Mouse (Mus musculus) left cerebral cortex, postnatal 25 days (tissue): Measurements from ENCODE around the gene Mettl16. TPM values are rescaled to one million over a fixed set of nuclear protein-coding genes. Genes with fewer than 3 reads are reported as not detected.
"Not testable (repeated sequence)": the region's sequence is repeated elsewhere in the genome, so short reads cannot be mapped to it uniquely, and the experiment has no call there.

Experiments used
- DNase-seq, 2 experiments: peaks; one replicate each; pipeline ENCODE4 v3.0.0; 2022; ENCODE audit warnings: low spot score in 2 of 2, mixed read lengths in 1 of 2
- intact Hi-C: fragments of 180-260 bp; cut with DNase I; formaldehyde crosslinking; loops from one replicate; pipeline ENCODE4 v1.15.1; 2025
- total RNA-seq, 2 experiments: library from RNA; stranded (reverse); gene quantifications; 2 replicates each; pipeline ENCODE4 v1.2.3; 2021

The Mettl16 gene
- total RNA-seq, 2 experiments from 2014 or later: 27.7 to 30.3 TPM

DNA sequence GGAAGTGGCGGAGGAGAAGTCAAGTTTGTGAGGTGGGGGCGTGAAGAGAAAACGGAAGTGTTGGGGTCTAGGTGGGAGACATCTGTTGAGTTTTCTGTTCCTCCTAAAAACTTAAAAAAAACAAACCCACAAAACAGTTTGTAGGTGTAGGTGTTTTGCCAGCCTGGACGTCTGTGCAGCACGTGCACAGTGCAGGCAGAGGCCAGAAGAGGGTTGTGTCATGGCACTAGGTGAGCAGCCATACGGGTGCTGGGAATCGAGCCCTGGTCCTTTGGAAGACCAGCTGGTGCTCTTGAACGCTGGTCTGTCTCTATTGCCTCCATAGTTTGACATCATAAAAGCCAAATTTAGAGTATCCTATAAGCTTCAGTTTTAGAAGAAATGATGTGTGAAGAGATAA, 604 bp downstream of the Mettl16 start:
- DNase-seq: no peak
- intact Hi-C loops: loop anchor here (5.0 kb wide), 2 partner anchors 49 to 124 kb away; partner anchors contain the start of genes Cluh and Pafah1b1

DNA sequence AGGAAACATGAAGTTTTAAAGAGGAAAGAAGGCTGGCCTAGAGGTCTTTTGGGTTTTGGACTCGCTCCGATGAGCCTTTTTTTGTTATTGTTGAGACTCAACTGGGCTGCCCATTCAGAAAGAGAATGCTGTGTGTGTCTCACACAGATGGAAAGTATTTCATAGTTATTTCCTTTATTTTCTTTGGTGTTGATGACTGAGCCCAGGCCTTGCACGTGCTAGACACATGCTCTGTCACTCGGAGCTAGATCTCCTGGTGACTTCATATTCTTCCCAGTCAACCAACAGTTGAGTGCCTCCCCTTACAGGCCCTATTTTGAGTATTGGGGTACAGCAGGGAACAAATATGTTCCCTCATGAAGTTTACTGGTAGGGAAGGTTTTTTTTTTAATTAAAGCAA, 1.0 kb downstream of the Mettl16 start:
- intact Hi-C loops: loop anchor here (5.0 kb wide), 2 partner anchors 49 to 124 kb away; partner anchors contain the start of genes Cluh and Pafah1b1
- DNase-seq: no peak

DNA sequence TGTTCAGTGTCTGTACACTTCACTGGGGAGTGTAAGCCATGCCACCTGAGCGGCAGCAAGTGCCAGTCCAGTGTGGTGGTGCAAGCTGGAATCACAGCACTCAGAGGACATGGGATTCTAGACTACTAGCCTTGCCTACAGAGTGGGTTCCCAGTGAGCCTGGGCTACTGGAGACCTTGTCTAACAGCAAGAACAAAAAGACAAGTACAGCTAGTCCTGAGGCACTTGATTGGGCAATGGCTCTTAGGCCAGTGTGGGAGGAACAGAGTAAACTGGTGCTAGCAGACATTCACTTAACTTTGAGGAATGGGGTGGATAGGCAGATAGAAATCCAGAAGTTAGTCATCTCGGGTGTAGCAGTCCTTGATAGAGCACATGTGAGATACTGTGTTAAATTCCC, 1.8 kb downstream of the Mettl16 start:
- intact Hi-C loops: loop anchor here (5.0 kb wide), 2 partner anchors 50 to 125 kb away; partner anchors contain the start of genes Cluh and Pafah1b1

DNA sequence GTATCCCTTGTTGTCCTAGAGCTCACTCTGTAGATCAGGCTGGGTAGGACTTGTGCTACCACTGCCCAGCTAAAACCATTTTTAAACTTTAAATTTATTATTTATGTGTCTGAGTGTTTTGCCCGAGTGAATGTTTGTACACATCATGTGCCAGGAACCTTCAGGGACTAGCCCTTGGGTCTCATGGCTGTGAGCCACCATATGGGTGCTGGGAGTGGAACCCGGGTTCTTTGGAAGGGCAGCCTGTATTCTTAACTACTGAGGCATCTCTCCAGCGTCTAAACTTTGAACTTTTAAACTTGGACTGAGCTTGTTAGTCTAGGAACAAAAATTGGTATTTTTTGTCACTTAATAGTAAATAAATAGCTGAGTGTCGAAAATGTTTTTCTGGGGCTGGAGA, 22.2 kb downstream of the Mettl16 start:
- intact Hi-C loops: no loop called here

More for the DNA sequence above, 1.8 kb downstream of the Mettl16 start:
- no peak for DNase-seq

DNA sequence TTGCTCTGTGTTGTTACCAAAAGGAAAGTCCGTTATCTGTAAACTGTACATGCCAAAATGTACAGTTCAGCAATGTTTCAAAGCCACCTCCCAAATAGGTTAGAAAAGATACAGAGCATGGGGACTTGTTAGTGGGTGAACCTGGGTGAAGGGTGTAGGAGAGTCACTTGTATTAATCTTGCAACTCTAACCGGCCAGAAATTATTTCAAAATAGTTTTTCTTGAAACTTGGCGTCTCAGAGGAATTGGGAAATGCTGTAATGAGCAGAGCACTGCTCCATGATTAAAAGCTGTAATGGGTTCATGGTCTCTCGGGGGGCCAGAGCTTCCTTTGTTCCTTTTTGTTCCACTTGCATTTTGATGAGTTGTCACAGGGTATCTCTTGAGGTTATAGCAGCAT, 30.0 kb downstream of the Mettl16 start:
- DNase-seq: no peak
- intact Hi-C loops: no loop called here

More for the DNA sequence above, 22.2 kb downstream of the Mettl16 start:
- no peak for DNase-seq

DNA sequence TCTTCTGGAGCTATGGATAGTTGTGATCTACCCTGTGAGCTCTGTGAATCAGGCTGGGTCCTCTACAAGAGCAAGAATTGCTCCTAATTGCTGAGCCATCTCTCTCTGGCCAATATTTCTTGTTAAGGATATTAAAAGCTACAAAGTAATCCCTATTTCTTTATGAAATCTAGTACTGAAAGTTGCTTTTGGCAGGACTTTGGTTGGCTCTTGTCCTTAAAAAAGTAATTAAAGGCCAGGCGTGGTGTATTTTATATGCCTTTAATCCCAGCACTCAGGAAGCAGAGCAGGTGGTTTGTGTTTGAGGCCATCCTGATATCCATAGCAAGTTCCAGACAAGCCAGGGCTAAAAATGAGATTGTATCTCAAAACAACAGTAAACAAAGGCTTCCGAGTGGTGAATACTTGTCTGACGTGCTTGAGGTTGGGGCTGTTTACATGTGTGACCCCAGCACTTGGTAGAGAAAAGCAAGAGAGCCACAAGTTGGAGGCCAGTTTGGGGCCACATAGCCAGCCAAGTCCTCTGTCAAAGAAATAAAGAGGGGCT, 33.5 kb downstream of the Mettl16 start:
- intact Hi-C loops: no loop called here
- DNase-seq: no peak

DNA sequence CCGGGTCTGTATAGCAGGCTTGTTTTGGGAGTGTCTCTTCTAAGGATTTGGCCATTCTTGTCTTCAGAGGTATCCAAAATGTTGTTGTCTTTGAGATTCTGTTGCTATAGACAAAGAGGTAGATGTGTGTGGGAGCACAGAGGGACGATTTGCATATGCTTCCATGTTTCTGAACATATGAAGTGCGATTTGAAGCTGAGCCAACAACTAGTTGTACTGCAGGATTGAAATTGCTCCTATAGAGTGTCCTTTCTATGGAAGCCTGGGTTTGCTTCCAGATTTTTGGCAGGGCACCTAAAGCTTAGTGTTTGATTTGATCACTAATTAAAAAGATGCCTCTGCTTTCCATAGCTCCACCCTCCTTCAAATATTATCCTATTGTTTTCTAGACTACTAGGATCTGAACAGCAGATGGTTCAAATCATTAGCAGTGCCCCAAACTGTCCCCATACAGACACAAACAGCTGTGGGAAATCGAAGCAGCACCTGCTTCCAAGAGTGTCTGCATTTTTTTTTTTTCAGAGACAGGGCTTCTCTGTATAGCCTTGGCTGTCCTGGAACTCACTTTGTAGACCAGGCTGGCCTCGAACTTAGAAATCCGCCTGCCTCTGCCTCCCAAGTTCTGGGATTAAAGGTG, 36.7 kb downstream of the Mettl16 start:
- peak in 1 of 2 experiments; percentile 34 for DNase-seq
- intact Hi-C loops: no loop called here

DNA sequence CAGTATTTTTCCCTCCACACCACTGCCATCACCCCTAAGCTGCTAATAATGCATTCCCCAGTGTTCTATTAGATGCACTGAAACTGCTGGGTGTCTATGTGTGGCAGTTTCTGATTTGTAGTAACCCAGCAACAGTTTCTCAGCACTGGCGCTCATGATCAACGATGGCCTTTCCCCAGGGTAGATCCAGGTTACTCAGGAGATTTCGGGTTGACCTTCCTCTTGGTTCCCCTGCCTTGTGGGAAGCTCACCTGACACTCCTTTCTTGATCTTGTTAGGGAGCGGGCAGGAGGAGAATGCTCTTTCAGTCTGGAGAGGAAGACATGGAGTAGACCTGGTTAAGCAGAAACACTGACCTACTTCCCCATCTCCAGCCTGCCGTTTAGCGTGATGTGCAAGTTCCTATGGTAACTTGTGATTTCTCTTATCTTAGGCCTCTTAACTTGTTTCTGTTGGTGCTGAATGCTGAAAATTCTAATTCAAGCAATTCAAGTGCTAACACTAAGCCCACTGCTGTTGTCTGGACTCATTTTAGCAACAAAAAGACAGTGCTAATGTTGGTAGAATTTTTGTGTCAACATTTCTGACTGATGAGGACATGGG, 37.7 kb downstream of the Mettl16 start:
- intact Hi-C loops: no loop called here
- peak in 1 of 2 experiments; percentile 47 for DNase-seq

DNA sequence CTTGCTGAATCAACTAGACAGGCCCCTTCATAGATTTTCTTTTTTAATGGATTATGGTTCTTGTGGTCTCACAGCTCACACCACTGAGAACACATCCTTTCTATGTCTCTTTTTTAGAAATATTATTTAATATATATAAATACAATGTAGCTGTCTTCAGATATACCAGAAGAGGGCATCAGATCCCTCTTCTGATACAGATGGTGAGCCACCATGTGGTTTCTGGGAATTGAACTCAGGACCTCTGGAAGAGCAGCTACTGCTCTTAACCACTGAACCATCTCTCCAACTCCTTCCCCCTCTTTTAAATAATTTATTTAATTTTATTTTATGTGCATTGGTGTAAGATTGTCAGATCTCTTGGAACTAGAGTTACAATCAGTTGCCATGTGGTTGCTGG, 39.5 kb downstream of the Mettl16 start:
- intact Hi-C loops: no loop called here

DNA sequence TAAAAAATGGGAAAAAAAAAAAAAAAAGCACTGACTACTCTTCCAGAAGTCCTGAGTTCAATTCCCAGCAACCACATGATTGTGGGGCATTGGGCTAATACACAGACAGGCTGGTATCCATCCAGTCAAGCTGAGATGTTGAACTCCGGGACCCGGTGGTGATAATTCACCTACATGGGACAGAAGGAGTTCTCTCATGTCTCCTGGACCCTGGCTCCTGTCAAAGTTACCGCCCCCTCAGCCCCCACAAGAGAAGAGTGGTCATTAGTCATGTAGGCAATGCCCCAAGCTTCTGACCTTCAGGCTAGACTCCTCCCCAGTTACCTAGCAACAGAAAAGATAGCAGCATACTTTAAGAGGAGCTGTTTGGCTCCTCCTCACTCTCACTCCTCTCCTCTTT, 40.4 kb downstream of the Mettl16 start:
- DNase-seq, intact Hi-C loops: not testable (repeated sequence)

More for the DNA sequence above, 39.5 kb downstream of the Mettl16 start:
- DNase-seq: no peak

DNA sequence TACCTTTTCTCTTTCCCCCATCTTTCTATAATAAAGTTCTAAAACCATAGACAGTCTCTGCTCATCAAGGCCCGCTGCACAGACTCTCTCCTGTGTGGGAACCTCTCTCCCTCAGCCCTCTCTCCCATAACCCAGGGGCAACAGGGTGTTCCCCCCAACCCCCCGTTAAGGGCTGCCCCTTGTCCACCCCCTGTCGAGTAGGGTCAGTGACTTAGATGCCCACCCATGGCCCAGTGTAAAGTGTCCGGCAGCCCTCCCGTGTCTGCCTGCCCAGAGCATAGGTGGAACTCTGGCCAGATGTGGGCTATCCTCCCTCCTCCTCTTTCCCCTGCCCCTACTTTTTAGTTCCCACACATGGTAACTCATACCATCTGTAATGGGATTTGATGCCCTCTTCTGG, 40.9 kb downstream of the Mettl16 start:
- intact Hi-C loops: no loop called here
- DNase-seq: no peak

DNA sequence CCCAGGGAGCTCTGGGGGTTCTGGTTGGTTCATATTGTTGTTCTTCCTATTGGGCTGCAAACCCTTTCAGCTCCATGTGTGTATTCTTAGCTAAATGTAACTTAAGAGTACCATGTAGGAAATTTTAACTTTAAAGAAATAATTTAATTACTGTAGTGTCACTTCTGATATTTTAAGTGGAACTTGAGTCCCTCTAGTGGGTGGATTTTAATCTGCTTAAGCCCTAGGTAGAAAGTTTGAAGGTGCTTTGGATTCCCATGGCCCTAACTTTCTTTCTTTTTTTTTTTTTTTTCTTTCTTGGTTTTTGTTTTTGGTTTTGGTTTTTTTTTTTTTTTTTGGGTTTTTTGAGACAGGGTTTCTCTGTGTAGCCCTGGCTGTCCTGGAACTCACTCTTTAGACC, 45.2 kb downstream of the Mettl16 start:
- no peak for DNase-seq
- intact Hi-C loops: no loop called here

DNA sequence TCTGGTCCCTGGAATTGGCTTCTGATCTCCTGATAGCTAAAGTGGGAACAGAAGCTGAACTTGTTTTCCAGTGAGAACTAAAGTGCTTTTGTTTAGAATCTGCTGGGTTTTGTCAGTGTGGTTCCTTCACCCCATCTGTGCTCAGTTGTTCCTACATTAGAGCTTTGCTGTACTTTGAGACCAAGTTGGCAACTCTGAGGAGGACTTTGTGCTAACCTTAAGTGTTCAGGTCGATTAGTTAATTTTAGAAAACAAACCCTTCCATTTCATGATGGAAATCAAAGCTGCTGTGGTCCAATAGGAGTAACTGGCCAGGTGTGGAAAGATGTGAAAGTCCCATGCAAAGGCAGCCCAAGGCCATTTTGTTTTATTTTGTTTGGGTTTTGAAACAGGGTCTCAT, 50.3 kb downstream of the Mettl16 start:
- no peak for DNase-seq
- intact Hi-C loops: no loop called here

DNA sequence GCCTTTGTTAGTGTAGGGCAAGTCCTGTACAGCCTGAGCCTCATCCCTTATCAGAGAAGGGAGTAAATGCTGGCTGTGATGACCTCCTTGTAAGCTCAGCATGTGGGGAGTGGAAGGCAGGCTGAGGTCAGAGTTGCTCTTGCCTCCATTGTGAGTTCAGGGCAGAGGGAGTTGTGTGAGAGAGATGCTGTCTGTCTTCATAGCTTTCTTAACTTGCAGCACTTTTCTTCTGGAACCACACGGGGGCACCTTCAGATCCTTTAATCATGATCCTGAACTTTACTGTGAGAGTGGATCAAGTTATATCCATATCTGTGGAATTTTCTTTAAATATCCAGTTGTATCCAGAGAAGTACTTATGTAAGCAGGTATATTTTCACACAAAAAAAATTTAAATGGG, 50.8 kb downstream of the Mettl16 start:
- DNase-seq: peak in 1 of 2 experiments; percentile 64
- intact Hi-C loops: no loop called here

DNA sequence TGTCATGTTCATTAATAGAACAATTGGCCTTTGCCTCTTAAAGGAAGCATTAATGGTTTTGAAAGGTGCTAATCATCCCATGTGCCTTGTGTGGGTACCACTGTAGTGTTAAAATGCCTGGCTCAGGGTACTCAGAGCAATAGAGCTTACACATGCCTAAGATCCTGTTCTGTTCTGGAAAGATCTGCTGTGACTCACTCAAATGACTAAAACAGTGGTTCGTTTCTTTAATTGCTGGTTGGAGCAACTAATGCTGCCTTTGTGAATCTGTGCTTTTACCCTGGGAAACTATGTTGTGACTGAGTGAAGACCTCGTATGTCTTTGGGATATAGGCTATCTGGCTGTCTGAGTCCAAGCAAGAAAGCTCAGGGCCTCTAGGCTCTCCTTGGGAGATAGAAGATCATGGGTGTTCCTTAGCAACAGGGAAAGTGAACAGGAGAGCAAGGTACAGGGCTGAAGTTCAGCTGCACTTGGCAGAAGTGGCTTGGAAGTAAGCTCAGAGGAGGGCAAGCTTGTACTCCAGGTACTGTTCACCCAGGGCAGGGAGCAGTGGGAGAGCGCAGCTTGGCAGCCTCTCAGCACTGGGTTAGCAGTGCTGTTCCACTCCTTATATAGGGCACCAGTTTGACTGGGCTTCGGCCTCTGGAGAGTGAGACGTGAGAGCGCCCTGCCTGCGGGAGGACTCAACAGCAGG, 52.3 kb downstream of the Mettl16 start:
- intact Hi-C loops: loop anchor here (1.0 kb wide), 1 partner anchor 25 kb away; no protein-coding TSS in a partner anchor
- DNase-seq: no peak

DNA sequence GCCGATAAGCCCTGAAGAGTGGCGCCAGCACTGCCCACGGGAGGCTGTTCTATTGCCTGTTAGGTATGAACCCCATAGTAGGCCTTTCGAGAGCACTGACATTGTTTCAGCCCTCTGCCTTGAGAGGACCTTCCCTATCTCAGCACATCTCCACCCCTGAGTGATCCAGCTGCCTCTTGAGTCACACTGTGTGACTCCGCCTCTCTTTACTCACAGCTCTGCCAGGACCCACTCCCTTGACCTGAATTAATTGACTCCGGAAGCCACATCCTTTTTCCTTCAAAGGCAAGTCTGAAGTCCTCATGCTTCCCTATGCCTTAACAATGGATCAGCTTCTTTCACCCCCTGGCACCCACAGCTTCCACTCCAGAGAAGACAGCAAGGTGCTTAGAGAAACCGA, 55.5 kb downstream of the Mettl16 start:
- intact Hi-C loops: no loop called here
- no peak for DNase-seq

DNA sequence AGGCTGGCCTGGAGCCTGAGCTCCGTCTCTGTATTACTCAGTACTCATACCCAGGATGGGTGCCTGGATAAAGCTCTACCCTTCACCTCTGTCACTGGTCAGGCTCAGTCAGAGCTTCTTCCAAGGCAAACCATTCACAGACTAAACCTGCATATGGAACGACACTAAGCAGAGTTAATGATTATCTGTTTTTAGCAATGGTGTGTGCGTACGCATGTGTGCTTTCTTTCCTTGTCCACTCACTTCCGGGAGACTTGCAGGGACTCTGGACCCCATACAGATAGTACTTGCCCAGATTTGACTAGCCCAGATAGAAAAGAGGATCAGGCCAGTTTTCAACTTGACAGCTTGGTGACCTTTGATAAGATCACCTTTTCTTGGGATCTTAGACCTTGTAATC, 56.1 kb downstream of the Mettl16 start:
- intact Hi-C loops: no loop called here
- no peak for DNase-seq

DNA sequence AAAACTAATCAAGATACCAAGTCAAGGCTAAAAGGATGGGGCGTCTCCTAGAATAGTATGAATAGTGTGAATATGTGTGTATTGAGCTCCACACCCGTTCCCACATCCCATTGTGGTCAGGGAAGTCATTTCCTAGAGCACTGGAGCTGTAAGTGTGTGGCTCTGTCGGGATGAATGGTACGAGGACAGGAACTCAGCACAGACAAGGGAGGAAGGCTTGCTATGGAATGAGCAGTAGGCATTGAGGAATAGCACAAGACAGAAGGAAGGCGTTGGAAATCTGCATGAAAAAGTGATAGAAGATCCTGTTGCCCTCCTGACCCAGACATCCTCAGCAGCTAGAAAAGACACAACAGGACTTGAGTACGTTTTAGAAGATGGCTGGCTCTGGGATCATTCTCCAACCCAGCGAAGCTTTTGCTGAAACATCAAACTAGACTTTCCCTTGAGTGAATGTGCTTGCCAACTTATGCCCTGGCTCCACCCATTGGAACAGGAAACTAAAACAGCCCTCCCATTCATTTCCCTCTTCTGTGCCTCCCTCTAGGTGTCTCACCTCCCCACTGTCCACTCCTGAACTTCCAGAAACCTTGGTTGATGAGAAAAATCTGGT, 57.3 kb downstream of the Mettl16 start:
- intact Hi-C loops: no loop called here
- no peak for DNase-seq

DNA sequence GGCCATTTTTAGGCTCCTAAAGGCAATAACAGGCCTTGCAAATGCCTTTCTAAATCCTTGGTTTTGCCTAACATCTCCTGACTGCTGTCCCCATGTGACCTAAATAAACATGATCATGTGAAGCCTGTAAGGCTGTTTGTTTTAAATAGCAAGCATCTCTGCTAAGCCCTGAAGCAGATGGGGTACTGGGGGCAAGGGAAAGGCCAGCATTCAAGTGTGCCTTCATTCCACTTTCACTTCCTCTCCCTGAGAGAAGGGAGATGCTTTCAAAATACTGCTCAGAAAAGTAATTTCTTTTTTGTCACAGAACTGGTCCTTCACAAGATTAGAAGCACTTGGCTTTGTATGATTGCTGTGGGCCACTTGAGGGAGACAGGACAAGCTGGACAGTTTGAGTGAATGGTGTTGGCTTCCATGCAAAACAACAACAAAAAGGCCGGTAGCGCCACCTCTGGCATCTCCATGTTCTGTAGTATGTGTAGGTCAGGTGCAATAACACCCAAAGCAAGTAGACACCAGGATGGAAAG, 57.8 kb downstream of the Mettl16 start:
- no peak for DNase-seq
- intact Hi-C loops: no loop called here
